Mouse (Mus musculus) left cerebral cortex, adult 9 months (tissue): ENCODE measurements around the gene Ltbp1.

ENCODE experiments used
- DNase-seq, 2 experiments: peaks; one replicate each; pipeline ENCODE4 v3.0.0; 2022; ENCODE audit warnings: low spot score in 2 of 2

The Ltbp1 gene

GRCm38 (mm10) chr17:75005281-75005684, at the start of gene Ltbp1:
Gene Ltbp1 (plus strand): TSS chr17:75005568.
- DNase-seq, result peak in 1 of 2 experiments; percentile 31

GRCm38 (mm10) chr17:74959481-74960245, 45.7 kb upstream of the Ltbp1 start:
- no peak for DNase-seq

- DNase-seq, result no peak
Observed at GRCm38 (mm10) chr17:74963222-74963621, 42.1 kb upstream of the Ltbp1 start.

GRCm38 (mm10) chr17:74963861-74964260, 41.5 kb upstream of the Ltbp1 start:
- no peak for DNase-seq

GRCm38 (mm10) chr17:74967298-74967848, 38.0 kb upstream of the Ltbp1 start:
- no peak for DNase-seq

- no peak for DNase-seq
Observed at GRCm38 (mm10) chr17:74968152-74968712, 37.1 kb upstream of the Ltbp1 start.

- DNase-seq, result no peak
Observed at GRCm38 (mm10) chr17:74968738-74969271, 36.6 kb upstream of the Ltbp1 start.

GRCm38 (mm10) chr17:74975192-74975591, 30.2 kb upstream of the Ltbp1 start:
- DNase-seq, result no peak

- no peak for DNase-seq
Observed at GRCm38 (mm10) chr17:74976167-74976985, 29.0 kb upstream of the Ltbp1 start.

GRCm38 (mm10) chr17:74979767-74980166, 25.6 kb upstream of the Ltbp1 start:
- no peak for DNase-seq

- DNase-seq, result no peak
Observed at GRCm38 (mm10) chr17:74981703-74982102, 23.7 kb upstream of the Ltbp1 start.

- DNase-seq, result no peak
Observed at GRCm38 (mm10) chr17:74982880-74983279, 22.5 kb upstream of the Ltbp1 start.

- no peak for DNase-seq
Observed at GRCm38 (mm10) chr17:74984071-74984470, 21.3 kb upstream of the Ltbp1 start.

GRCm38 (mm10) chr17:74984681-74985080, 20.7 kb upstream of the Ltbp1 start:
- DNase-seq, result peak in 1 of 2 experiments; percentile 24

- DNase-seq, result no peak
Observed at GRCm38 (mm10) chr17:74987067-74987466, 18.3 kb upstream of the Ltbp1 start.

- no peak for DNase-seq
Observed at GRCm38 (mm10) chr17:74989691-74990090, 15.7 kb upstream of the Ltbp1 start.

GRCm38 (mm10) chr17:74990561-74990960, 14.8 kb upstream of the Ltbp1 start:
- DNase-seq, result no peak

GRCm38 (mm10) chr17:74993726-74994581, 11.4 kb upstream of the Ltbp1 start:
- DNase-seq, result no peak

GRCm38 (mm10) chr17:74994582-74994893, 10.8 kb upstream of the Ltbp1 start:
- DNase-seq, result no peak

GRCm38 (mm10) chr17:74995266-74995665, 10.1 kb upstream of the Ltbp1 start:
- no peak for DNase-seq

- DNase-seq, result no peak
Observed at GRCm38 (mm10) chr17:75000066-75000465, 5.3 kb upstream of the Ltbp1 start.
